Mouse (Mus musculus) stomach, embryonic 16.5 days (tissue): ENCODE results near the gene Dtx4. TPM values are rescaled to one million over a fixed set of nuclear protein-coding genes. Genes with fewer than 3 reads are reported as not detected.

Experiments
- ATAC-seq: fragments of 200-750 bp; cut with Nextera tagmentation; 2 replicates; pipeline ENCODE4 v1.8.0; 2017; ENCODE audit warnings: moderate number of reproducible peaks, moderate TSS enrichment; ENCODE audit not compliant: insufficient read depth, low FRiP score
- H3K27ac ChIP-seq: fragments of 300-500 bp; sonication (generic); 2 replicates; pipeline ENCODE4 v1.5.1; 2014; ENCODE audit warnings: low read length
- H3K27me3 ChIP-seq: fragments of 300-500 bp; sonication (generic); 2 replicates; pipeline ENCODE4 v1.6.1; 2014; ENCODE audit warnings: low read length, control low read depth, mixed read lengths; ENCODE audit not compliant: control insufficient read depth, insufficient read depth
- H3K36me3 ChIP-seq: fragments of 300-500 bp; sonication (generic); 2 replicates; pipeline ENCODE4 v1.6.1; 2014; ENCODE audit warnings: low read length; ENCODE audit not compliant: control insufficient read depth, insufficient read depth
- H3K4me1 ChIP-seq: fragments of 300-500 bp; sonication (generic); 2 replicates; pipeline ENCODE4 v1.6.1; 2014; ENCODE audit warnings: low read length, control low read depth, mixed read lengths; ENCODE audit not compliant: control insufficient read depth, insufficient read depth
- H3K4me2 ChIP-seq: fragments of 300-500 bp; sonication (generic); 2 replicates; pipeline ENCODE4 v1.6.1; 2014; ENCODE audit warnings: low read depth, low read length, mixed read lengths
- H3K4me3 ChIP-seq: fragments of 300-500 bp; sonication (generic); replicated peaks from 2 replicates; pipeline ENCODE4 v1.5.1; 2014; ENCODE audit warnings: mild to moderate bottlenecking, low read length
- H3K9ac ChIP-seq: fragments of 300-500 bp; sonication (generic); 2 replicates; pipeline ENCODE4 v1.6.1; 2014; ENCODE audit warnings: low read length
- H3K9me3 ChIP-seq: fragments of 300-500 bp; sonication (generic); replicated peaks from 2 replicates; pipeline ENCODE4 v1.6.1; 2016; ENCODE audit warnings: low read length, control low read depth; ENCODE audit not compliant: control insufficient read depth
- WGBS: fragments of 180-500 bp; shearing (Covaris S2); extraction: QIAGEN DNeasy Blood & Tissue Kit; methylation state at CpG from one replicate; pipeline ENCODE4 v1.1.7; 2014; 5-methylcytosine and 5-hydroxymethylcytosine counted together
- polyA plus RNA-seq: library from polyadenylated mRNA; unstranded; fragments of >200 nt; fragmentation: Nextera tagmentation; extraction: Ambion mirVana; gene quantifications from 2 replicates; pipeline ENCODE4 v1.2.1, GENCODE M21; 2015

Dtx4 gene
- polyA plus RNA-seq, 1 experiment from 2014 or later = 15.7 TPM

DNA sequence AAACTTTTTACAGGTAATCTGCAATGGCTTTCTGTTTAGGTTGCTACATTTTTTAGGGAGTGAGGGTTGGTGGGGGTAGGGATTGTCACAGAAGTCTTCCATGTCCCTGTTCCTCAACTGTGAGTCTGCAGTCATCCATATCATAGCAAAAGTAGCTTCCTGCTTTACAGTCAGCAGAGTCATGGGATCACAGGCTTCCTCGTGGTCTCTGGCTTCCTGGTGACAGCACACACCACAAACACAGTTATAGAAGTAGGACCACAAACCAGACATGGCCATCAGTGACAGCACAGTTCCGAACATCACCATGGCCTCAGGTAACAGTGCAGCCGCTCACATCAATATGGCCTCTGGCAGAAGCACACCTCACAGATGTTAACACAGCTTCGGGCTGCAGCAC lies 58.7 kb downstream of the Dtx4 start:
- no peak overlapping the region for H3K27ac ChIP-seq
- 78% methylated on average over 4 of the region's 4 CpGs for WGBS
- H3K4me2 ChIP-seq = no peak overlapping the region
- no peaks in the 10 kb centered on the region for H3K9me3 ChIP-seq
- no peaks in the 10 kb centered on the region for H3K27me3 ChIP-seq
- H3K36me3 ChIP-seq = no peaks in the 10 kb centered on the region
- H3K4me3 ChIP-seq = no peak overlapping the region
- H3K9ac ChIP-seq = no peak overlapping the region
- no peak for ATAC-seq
- no peaks in the 10 kb centered on the region for H3K4me1 ChIP-seq

DNA sequence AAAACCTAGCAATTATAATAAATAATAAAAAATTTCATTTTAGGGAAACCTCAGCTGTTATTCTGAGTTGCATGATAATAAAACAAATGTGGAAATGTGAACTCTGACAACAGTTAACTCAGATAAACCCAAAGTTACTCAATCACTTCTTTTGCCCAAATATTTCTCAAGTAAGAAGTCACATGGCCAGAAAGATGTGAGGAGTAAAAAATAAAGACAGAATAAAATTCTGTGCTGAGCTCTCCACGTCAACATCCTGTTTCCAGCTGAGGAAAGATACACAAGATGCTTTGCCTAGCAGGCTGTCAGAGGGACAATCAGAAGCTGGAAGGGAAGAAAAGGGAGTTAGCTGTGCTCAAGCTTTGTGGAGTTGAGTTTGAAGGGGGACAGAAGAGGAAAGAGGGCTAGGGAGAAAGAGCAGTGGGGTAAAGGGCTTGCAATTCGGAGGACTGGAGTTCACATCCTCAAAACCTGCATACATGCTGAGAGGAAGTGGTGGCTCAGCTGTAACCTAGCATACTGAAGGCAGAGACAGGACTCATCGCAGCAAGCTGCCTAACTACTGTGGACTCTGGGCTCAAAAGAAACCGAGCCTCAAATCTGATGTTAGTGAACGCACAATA lies 61.0 kb downstream of the Dtx4 start:
- Histone ChIP-seq H3K4me3 (no peak overlapping the region), H3K4me2 (no peak overlapping the region), H3K36me3 (no peaks in the 10 kb centered on the region), H3K27me3 (no peaks in the 10 kb centered on the region), H3K9me3 (no peaks in the 10 kb centered on the region), H3K4me1 (no peaks in the 10 kb centered on the region), H3K27ac (no peak overlapping the region), H3K9ac (no peak overlapping the region)
- ATAC-seq = no peak
- WGBS = 57% methylated on average over 5 of the region's 5 CpGs

DNA sequence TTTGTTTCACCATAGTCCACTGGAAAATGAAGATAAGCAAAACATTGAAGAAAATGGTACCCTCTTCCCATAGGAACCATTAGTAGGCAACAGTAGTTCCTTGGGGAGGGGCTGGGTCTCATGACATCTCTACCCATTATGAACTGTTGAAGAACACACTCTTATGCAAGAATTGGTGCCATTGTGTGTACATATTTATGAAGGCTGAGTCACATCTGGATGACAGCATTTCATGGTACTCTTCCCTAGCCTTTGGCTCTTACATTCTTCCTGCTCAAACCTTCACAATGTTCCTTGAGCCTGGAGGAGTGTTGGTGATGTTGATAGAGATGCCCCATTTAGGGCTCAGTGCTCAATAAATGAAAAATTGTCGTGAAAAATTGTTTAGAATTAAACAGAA lies 61.7 kb downstream of the Dtx4 start:
- H3K27ac ChIP-seq = no peak overlapping the region
- 45% methylated on average over 1 of the region's 1 CpGs for WGBS
- no peak overlapping the region for H3K9ac ChIP-seq
- H3K27me3 ChIP-seq = no peaks in the 10 kb centered on the region
- ATAC-seq = no peak
- H3K4me3 ChIP-seq = no peak overlapping the region
- H3K4me1 ChIP-seq = no peaks in the 10 kb centered on the region
- no peaks in the 10 kb centered on the region for H3K36me3 ChIP-seq
- H3K9me3 ChIP-seq = no peaks in the 10 kb centered on the region
- no peak overlapping the region for H3K4me2 ChIP-seq

DNA sequence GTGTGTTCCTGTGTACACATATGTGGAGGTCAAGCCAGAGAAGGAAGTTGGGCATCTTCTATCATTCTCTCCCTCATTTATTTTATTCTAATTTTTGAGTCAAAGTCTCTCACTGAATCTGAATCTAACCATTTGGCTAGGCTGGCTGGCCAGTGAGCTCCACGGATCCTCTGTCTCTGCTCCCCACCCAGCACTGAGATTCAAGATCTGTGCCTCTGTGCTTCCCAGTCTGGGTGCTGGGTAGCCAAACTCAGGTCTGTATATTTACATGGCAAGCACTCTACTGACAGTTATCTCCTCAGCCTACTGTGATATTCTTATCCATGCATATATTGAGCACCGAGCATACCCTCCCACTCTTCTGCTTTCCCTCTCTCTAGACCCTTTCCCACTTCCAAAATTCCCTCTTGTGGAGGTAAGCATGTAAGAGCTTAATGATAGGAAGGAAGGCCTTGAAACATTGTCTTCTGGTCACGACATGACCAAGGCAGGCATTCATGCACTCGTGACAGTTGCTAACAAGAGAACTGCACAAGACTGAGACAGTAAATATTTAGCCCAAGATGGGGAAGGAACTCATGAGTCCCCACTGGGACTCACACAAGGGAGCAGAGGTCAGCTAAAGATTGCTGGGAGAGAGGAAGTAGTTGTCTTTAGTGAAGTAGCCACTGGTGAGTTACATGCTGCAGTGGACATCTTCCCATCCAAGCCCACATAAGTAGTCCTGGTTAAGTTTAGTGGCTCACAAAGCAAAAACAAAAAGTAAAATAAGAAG lies 65.3 kb downstream of the Dtx4 start:
- 0 out of 2 replicates have a peak overlapping the region, but pooled peaks have one; percentile 11 for H3K27ac ChIP-seq
- H3K36me3 ChIP-seq = no peaks in the 10 kb centered on the region
- H3K27me3 ChIP-seq = no peaks in the 10 kb centered on the region
- H3K9me3 ChIP-seq = no peaks in the 10 kb centered on the region
- H3K4me3 ChIP-seq = no peak overlapping the region
- no peaks in the 10 kb centered on the region for H3K4me1 ChIP-seq
- no peak overlapping the region for H3K9ac ChIP-seq
- no peak overlapping the region for H3K4me2 ChIP-seq
- ATAC-seq = no peak; the same call in 1 of the 2 replicates
- WGBS = 75% methylated on average over 4 of the region's 4 CpGs

DNA sequence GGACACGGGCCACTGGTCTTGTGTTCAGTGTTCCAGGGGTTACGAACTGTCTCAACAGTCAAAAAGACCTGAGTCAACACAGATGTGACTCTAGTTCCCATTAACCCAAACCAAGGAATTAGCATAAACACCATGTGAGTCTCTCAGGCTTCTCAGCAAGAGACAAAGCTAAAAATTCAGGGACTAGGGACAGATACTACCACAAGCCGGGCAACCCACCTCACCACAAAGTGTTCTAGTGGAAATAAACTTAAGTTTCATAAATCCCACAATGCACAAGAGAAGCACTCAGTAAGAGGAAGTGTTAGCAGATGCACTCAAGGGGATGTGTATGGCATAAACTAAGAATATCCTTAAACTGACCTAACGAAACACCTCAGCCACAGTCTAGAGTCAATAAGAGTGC lies 66.2 kb downstream of the Dtx4 start:
- no peaks in the 10 kb centered on the region for H3K36me3 ChIP-seq
- no peaks in the 10 kb centered on the region for H3K9me3 ChIP-seq
- H3K27ac ChIP-seq = no peak overlapping the region
- no peak overlapping the region for H3K9ac ChIP-seq
- H3K27me3 ChIP-seq = no peaks in the 10 kb centered on the region
- no peak for ATAC-seq
- H3K4me2 ChIP-seq = no peak overlapping the region
- H3K4me3 ChIP-seq = no peak overlapping the region
- WGBS = 83% methylated on average over 4 of the region's 4 CpGs
- H3K4me1 ChIP-seq = no peaks in the 10 kb centered on the region

DNA sequence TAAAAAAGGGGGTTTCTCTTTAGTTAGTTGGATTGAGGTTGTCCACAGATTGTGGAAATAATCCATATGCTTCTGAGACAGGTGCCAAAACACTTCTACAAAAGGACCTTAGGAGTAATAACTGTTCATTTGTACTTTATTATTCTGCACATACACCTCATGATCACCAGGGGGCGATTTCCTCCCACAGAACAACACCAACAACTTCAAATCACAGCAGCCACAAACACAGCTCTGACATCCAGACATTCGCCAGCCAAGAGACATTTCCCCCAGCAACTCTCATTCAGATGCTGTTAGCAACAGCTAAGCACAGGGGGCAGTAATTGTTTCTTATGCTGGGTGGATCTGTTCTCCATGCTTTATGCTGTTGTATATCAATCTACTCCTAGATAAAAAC lies 68.2 kb downstream of the Dtx4 start:
- WGBS = 13% methylated on average over 2 of the region's 2 CpGs
- H3K4me2 ChIP-seq = no peak overlapping the region
- H3K4me1 ChIP-seq = no peaks in the 10 kb centered on the region
- no peak overlapping the region for H3K4me3 ChIP-seq
- H3K9ac ChIP-seq = no peak overlapping the region
- no peak overlapping the region for H3K27ac ChIP-seq
- no peaks in the 10 kb centered on the region for H3K27me3 ChIP-seq
- H3K9me3 ChIP-seq = no peaks in the 10 kb centered on the region
- H3K36me3 ChIP-seq = no peaks in the 10 kb centered on the region
- no peak for ATAC-seq

DNA sequence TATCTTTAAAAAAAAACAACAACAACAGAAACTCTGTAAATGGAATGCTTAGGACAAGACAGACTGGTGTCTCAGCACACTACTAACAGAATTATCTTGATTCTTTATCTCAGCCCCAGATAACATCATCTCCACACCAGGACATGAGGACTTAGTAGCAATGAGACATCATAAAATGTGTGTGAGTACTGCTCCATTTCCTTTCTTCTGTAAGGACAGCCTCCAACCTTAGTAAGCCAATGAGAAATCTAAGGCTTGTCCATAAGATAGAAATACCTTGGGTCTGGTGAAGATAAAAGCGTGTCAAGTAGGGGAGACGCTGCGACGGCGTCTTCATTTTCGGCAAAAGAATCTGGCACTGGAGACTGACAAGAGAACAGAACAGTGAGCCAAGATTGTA lies 73.6 kb downstream of the Dtx4 start, which contains the start of gene Pfpl:
Pfpl (plus strand) TSS at position 301 of the 400 bp plus-strand sequence.
- Histone ChIP-seq H3K36me3 (no peaks in the 10 kb centered on the region), H3K4me3 (no peak within 1 kb of the TSS), H3K4me1 (no peaks in the 10 kb centered on the region), H3K27me3 (no peaks in the 10 kb centered on the region), H3K4me2 (no peak within 1 kb of the TSS), H3K9ac (no peak within 1 kb of the TSS), H3K27ac (no peak within 1 kb of the TSS), H3K9me3 (no peaks in the 10 kb centered on the region)
- 95% methylated on average over 6 of the region's 6 CpGs for WGBS
- ATAC-seq = no peak

DNA sequence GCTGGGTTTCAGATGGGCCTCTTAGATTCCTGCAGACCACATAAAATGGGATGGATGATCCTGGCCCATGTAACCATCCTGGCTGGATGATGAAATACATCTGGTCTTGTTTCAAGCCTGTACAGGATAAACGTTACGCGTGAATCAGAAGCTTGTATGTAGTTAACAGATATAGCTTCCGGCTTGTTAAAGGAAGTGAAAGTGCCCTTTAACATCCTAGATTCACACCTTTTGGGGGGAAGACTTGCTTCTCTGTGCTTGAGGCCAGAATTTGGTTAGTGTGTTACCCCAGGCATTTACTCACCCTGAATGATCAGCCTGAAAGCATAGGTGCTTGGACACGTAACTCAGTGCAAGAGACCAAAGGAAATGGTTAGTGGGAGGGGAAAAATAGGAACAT lies 74.2 kb downstream of the Dtx4 start:
- no peaks in the 10 kb centered on the region for H3K27me3 ChIP-seq
- H3K9me3 ChIP-seq = no peaks in the 10 kb centered on the region
- no peak overlapping the region for H3K27ac ChIP-seq
- no peaks in the 10 kb centered on the region for H3K4me1 ChIP-seq
- H3K4me3 ChIP-seq = no peak overlapping the region
- no peaks in the 10 kb centered on the region for H3K36me3 ChIP-seq
- H3K9ac ChIP-seq = no peak overlapping the region
- ATAC-seq = no peak
- WGBS = 72% methylated on average over 5 of the region's 5 CpGs
- H3K4me2 ChIP-seq = no peak overlapping the region

DNA sequence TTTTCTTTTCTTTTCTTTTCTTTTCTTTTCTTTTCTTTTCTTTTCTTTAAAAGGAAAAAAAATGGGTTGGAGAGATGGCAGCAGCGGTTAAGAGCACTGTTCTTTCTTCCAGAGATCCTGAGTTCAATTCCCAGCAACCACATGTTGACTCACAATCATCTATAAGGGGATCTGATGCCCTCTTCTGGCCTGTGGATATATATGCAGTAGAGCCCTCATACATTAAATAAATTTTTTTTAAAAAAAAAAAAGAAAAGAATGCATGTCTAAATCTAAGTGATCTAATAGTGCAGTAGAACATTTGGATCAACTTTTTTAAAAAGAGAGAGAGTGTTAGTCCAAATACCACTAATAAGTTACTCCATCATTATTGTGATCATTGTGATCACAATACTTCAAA lies 79.6 kb downstream of the Dtx4 start:
- Histone ChIP-seq H3K27ac (no peak overlapping the region), H3K9me3 (no peaks in the 10 kb centered on the region), H3K4me2 (no peak overlapping the region), H3K4me3 (no peak overlapping the region), H3K36me3 (no peaks in the 10 kb centered on the region), H3K9ac (no peak overlapping the region), H3K4me1 (no peaks in the 10 kb centered on the region), H3K27me3 (no peaks in the 10 kb centered on the region)
- ATAC-seq = no peak
- WGBS = 81% methylated on average over 1 of the region's 1 CpGs
